In genomic region chr16:96210856-96211255, GRCm38 (mm10) we compare ENCODE assay signal across 27 mouse cellular contexts. TPM values are rescaled to one million over a fixed set of nuclear protein-coding genes. Genes with fewer than 3 reads are reported as not detected.
DNase-seq lines count a peak whose midpoint lies in the region; ATAC-seq and TF ChIP-seq lines count a peak whose summit lies in the region.
"Had no signal": no experiment of that assay in that cellular context is flagged by ENCODE, and none has a peak within 500 bp of the region (broad histone marks: within the 10 kb centered on the region; RNA-seq: fewer than 3 reads in every experiment).

No protein-coding gene starts in this region.

- H3K36me3 ChIP-seq in intestine, embryonic 14.5 days (ENCODE audit: control insufficient read depth, insufficient read depth, low read length), result no peaks in the 10 kb centered on the region
- H3K36me3 ChIP-seq in intestine, postnatal 0 days (ENCODE audit: control insufficient read depth, insufficient read depth), result no peaks in the 10 kb centered on the region
- H3K36me3 ChIP-seq in stomach, embryonic 16.5 days (ENCODE audit: control insufficient read depth, insufficient read depth, low read length), result no peaks in the 10 kb centered on the region
- H3K36me3 ChIP-seq: embryonic facial prominence, embryonic 13.5 days; forebrain, embryonic 15.5 days; G1E; limb, embryonic 15.5 days; midbrain, embryonic 15.5 days; neural tube, embryonic 15.5 days had no signal

- no peaks in the 10 kb centered on the region for H3K27me3 ChIP-seq in intestine, embryonic 14.5 days (replicated peaks; ENCODE audit: control insufficient read depth, insufficient read depth, low read length)
- H3K27me3 ChIP-seq in intestine, postnatal 0 days (replicated peaks; ENCODE audit: control insufficient read depth, insufficient read depth, low read length), result 0 out of 2 replicates have a peak, but pooled peaks cover 2% of the 10 kb centered on the region
- no peaks in the 10 kb centered on the region for H3K27me3 ChIP-seq in stomach, embryonic 16.5 days (ENCODE audit: control insufficient read depth, insufficient read depth, low read length)
- H3K27me3 ChIP-seq: embryonic facial prominence, embryonic 13.5 days; forebrain, embryonic 15.5 days; limb, embryonic 15.5 days; midbrain, embryonic 15.5 days; neural tube, embryonic 15.5 days had no signal

- no peaks in the 10 kb centered on the region for H3K9me3 ChIP-seq in intestine, embryonic 14.5 days (ENCODE audit: control insufficient read depth, low read length)
- H3K9me3 ChIP-seq in intestine, postnatal 0 days (ENCODE audit: control insufficient read depth), result no peaks in the 10 kb centered on the region
- no peaks in the 10 kb centered on the region for H3K9me3 ChIP-seq in stomach, embryonic 16.5 days (replicated peaks; ENCODE audit: control insufficient read depth, low read length)
- H3K9me3 ChIP-seq: forebrain, embryonic 15.5 days; G1E; limb, embryonic 15.5 days; midbrain, embryonic 15.5 days; neural tube, embryonic 15.5 days had no signal

- H3K4me1 ChIP-seq in intestine, embryonic 14.5 days (replicated peaks; ENCODE audit: control insufficient read depth, insufficient read depth, low read length), result peaks cover 10% of the 10 kb centered on the region
- no peaks in the 10 kb centered on the region for H3K4me1 ChIP-seq in intestine, postnatal 0 days (replicated peaks; ENCODE audit: control insufficient read depth, insufficient read depth, low read length)
- 0 out of 2 replicates have a peak, but pooled peaks cover 4% of the 10 kb centered on the region for H3K4me1 ChIP-seq in stomach, embryonic 16.5 days (ENCODE audit: control insufficient read depth, insufficient read depth, low read length)
- H3K4me1 ChIP-seq: embryonic facial prominence, embryonic 13.5 days; forebrain, embryonic 15.5 days; megakaryocyte, embryonic 14.5 days; midbrain, embryonic 15.5 days; neural tube, embryonic 15.5 days had no signal

- no peak overlapping the region for H3K4me2 ChIP-seq in intestine, embryonic 14.5 days (ENCODE audit: low read length)
- H3K4me2 ChIP-seq in intestine, postnatal 0 days (replicated peaks; ENCODE audit: low read depth), result no peak overlapping the region
- H3K4me2 ChIP-seq in stomach, embryonic 16.5 days (ENCODE audit: low read depth, low read length), result no peak overlapping the region
- H3K4me2 ChIP-seq: embryonic facial prominence, embryonic 13.5 days; forebrain, embryonic 15.5 days; hindbrain, embryonic 14.5 days; limb, embryonic 15.5 days; midbrain, embryonic 15.5 days; neural tube, embryonic 15.5 days had no signal

- no peak overlapping the region for H3K9ac ChIP-seq in intestine, embryonic 14.5 days (ENCODE audit: low read length)
- no peak overlapping the region for H3K9ac ChIP-seq in intestine, postnatal 0 days (ENCODE audit: low read depth, low read length)
- no peak overlapping the region for H3K9ac ChIP-seq in stomach, embryonic 16.5 days (ENCODE audit: low read length)
- H3K9ac ChIP-seq: embryonic facial prominence, embryonic 13.5 days; forebrain, embryonic 15.5 days; hindbrain, embryonic 14.5 days; limb, embryonic 15.5 days; midbrain, embryonic 15.5 days; neural tube, embryonic 15.5 days had no signal

- intact Hi-C loops in heart, postnatal 10 days (cut with DNase I), result no loop called here

- peak; percentile 66 for ATAC-seq in frontal cortex, adult (ENCODE audit: low TSS enrichment)
- no peak for ATAC-seq in intestine, embryonic 14.5 days (replicated peaks; ENCODE audit: low FRiP score, low TSS enrichment, low read depth)
- no peak for ATAC-seq in intestine, postnatal 0 days
- peak; percentile 18; the same call in 1 of the 2 replicates for ATAC-seq in stomach, embryonic 16.5 days (ENCODE audit: insufficient read depth, low FRiP score)
- no peak for ATAC-seq in megakaryocyte-erythroid progenitor cell, adult 5-6 weeks (replicated peaks; ENCODE audit: low FRiP score, low TSS enrichment, poor library complexity, severe bottlenecking)
- ATAC-seq: activated CD4-positive, CD25-positive, alpha-beta regulatory T cell, adult 4 months; CD4-positive, CD25-positive, alpha-beta regulatory T cell, adult 4 months; forebrain, embryonic 15.5 days; midbrain, embryonic 15.5 days had no signal

- no peak for DNase-seq in frontal cortex, postnatal 10 days (ENCODE audit: low spot score in 2 of 2)
- DNase-seq in intestine, embryonic 14.5 days (ENCODE audit: low spot score), result no peak
- DNase-seq in heart, postnatal 10 days, result peak; percentile 31 to 60
- no peak for DNase-seq in layer of hippocampus, adult 8-10 months (ENCODE audit: low spot score in 2 of 2)
- DNase-seq: adrenal gland, postnatal 10 days; cerebellum, postnatal 14 days; kidney, adult 11 months; kidney, postnatal 10 days; lung, postnatal 14 days; right cerebral cortex, postnatal 14 days; thymus, postnatal 36 days had no signal

- WGBS in intestine, embryonic 14.5 days, result 73% methylated on average over 7 of the region's 7 CpGs
- 78% methylated on average over 7 of the region's 7 CpGs for WGBS in intestine, postnatal 0 days
- WGBS in stomach, embryonic 16.5 days, result 76% methylated on average over 7 of the region's 7 CpGs

- no peak for TF ChIP-seq CTCF in intestine, postnatal 0 days (IDR thresholded peaks at IDR 0.05; ENCODE audit: low read depth)

- no peak overlapping the region for H3K4me3 ChIP-seq in intestine, embryonic 14.5 days (ENCODE audit: low read depth, low read length)
- H3K4me3 ChIP-seq in intestine, postnatal 0 days (ENCODE audit: low read depth, low read length), result no peak overlapping the region
- no peak overlapping the region for H3K4me3 ChIP-seq in stomach, embryonic 16.5 days (replicated peaks; ENCODE audit: low read length)
- H3K4me3 ChIP-seq: embryonic facial prominence, embryonic 13.5 days; forebrain, embryonic 15.5 days; limb, embryonic 15.5 days; midbrain, embryonic 15.5 days; neural tube, embryonic 15.5 days had no signal

- H3K27ac ChIP-seq in intestine, embryonic 14.5 days (ENCODE audit: low read depth), result peak overlapping the region; percentile 59
- no peak overlapping the region for H3K27ac ChIP-seq in intestine, postnatal 0 days (ENCODE audit: low read depth, low read length)
- peak overlapping the region; percentile 53 for H3K27ac ChIP-seq in stomach, embryonic 16.5 days (ENCODE audit: low read length)
- H3K27ac ChIP-seq: embryonic facial prominence, embryonic 13.5 days; forebrain, embryonic 15.5 days; hindbrain, embryonic 14.5 days; limb, embryonic 15.5 days; midbrain, embryonic 15.5 days; neural tube, embryonic 15.5 days had no signal

RNA-seq across cellular contexts. Expression of gene Sh3bgr, which starts 10.6 kb away (rescaled TPM):
- 29.7 and 30.9 TPM in 2 replicates for polyA plus RNA-seq in intestine, embryonic 14.5 days (2014; fragmentation: Nextera tagmentation; extraction: Ambion mirVana)
- 25.6 and 28.0 TPM in 2 replicates for polyA plus RNA-seq in intestine, postnatal 0 days (2015; fragmentation: Nextera tagmentation; extraction: Ambion mirVana)
- total RNA-seq in heart, postnatal 10 days (2021), result 100 to 1,000 TPM; 593 to 606 TPM
- polyA plus RNA-seq in stomach, embryonic 16.5 days (2015; fragmentation: Nextera tagmentation; extraction: Ambion mirVana), result 50.3 and 60.9 TPM in 2 replicates
- total RNA-seq in layer of hippocampus, adult 8-10 months (2022), result 1 to 10 TPM; 1.8 to 2.4 (median 2.2) TPM
- total RNA-seq in megakaryocyte-erythroid progenitor cell, adult 5-6 weeks (2014; fragmentation: Nextera tagmentation), result 2.6 TPM in 1 of 2 replicates, not detected in the other
- not detected in 2 replicates for total RNA-seq in megakaryocyte-erythroid progenitor cell, adult 5-6 weeks (2017)
- total RNA-seq: G1E; granulocyte monocyte progenitor cell, adult 5-6 weeks had no signal
- polyA plus RNA-seq: activated CD4-positive, CD25-positive, alpha-beta regulatory T cell, adult 4 months; CD4-positive, CD25-positive, alpha-beta regulatory T cell, adult 4 months; G1E had no signal

RNA-seq across cellular contexts. Expression of gene Lca5l, which starts 18.8 kb away (rescaled TPM):
- 1.1 and 1.2 TPM in 2 replicates for polyA plus RNA-seq in intestine, embryonic 14.5 days (2014; fragmentation: Nextera tagmentation; extraction: Ambion mirVana)
- 0.44 and 0.59 TPM in 2 replicates for polyA plus RNA-seq in intestine, postnatal 0 days (2015; fragmentation: Nextera tagmentation; extraction: Ambion mirVana)
- total RNA-seq in heart, postnatal 10 days (2021), result 1 to 10 TPM; 1.3 to 1.4 TPM
- 0.66 and 0.90 TPM in 2 replicates for polyA plus RNA-seq in stomach, embryonic 16.5 days (2015; fragmentation: Nextera tagmentation; extraction: Ambion mirVana)
- total RNA-seq in layer of hippocampus, adult 8-10 months (2022), result 1 to 10 TPM; 1.8 to 3.0 (median 2.5) TPM
- total RNA-seq in megakaryocyte-erythroid progenitor cell, adult 5-6 weeks (2014; fragmentation: Nextera tagmentation), result not detected in 2 replicates
- not detected in 2 replicates for total RNA-seq in megakaryocyte-erythroid progenitor cell, adult 5-6 weeks (2017)
- total RNA-seq: granulocyte monocyte progenitor cell, adult 5-6 weeks had no signal
- polyA plus RNA-seq: CD4-positive, CD25-positive, alpha-beta regulatory T cell, adult 4 months; G1E had no signal

RNA-seq across cellular contexts. Expression of gene B3galt5, which starts 24.7 kb away (rescaled TPM):
- polyA plus RNA-seq in intestine, embryonic 14.5 days (2014; fragmentation: Nextera tagmentation; extraction: Ambion mirVana), result 1.4 and 1.7 TPM in 2 replicates
- 0.41 and 0.46 TPM in 2 replicates for polyA plus RNA-seq in intestine, postnatal 0 days (2015; fragmentation: Nextera tagmentation; extraction: Ambion mirVana)
- not detected for total RNA-seq in heart, postnatal 10 days (2021)
- 0.49 and 0.61 TPM in 2 replicates for polyA plus RNA-seq in stomach, embryonic 16.5 days (2015; fragmentation: Nextera tagmentation; extraction: Ambion mirVana)
- total RNA-seq in layer of hippocampus, adult 8-10 months (2022), result 10 to 100 TPM; 55.0 to 58.0 (median 56.9) TPM
- total RNA-seq in megakaryocyte-erythroid progenitor cell, adult 5-6 weeks (2014; fragmentation: Nextera tagmentation), result not detected in 2 replicates
- 0.28 TPM in 1 of 2 replicates, not detected in the other for total RNA-seq in megakaryocyte-erythroid progenitor cell, adult 5-6 weeks (2017)
- total RNA-seq: gastrocnemius, adult 18-20 months had no signal
- polyA plus RNA-seq: G1E had no signal

Comparison
In these comparisons a context has a peak if more than half of its experiments do, and no peak if none do; other contexts are left out.
1. ATAC-seq: peak in frontal cortex, adult (single experiment) and stomach, embryonic 16.5 days (single experiment); none in intestine, embryonic 14.5 days (single experiment), intestine, postnatal 0 days (single experiment) and megakaryocyte-erythroid progenitor cell, adult 5-6 weeks (single experiment).
2. DNase-seq: peak in heart, postnatal 10 days (2 of 2); none in frontal cortex, postnatal 10 days (0 of 2), intestine, embryonic 14.5 days (single experiment) and layer of hippocampus, adult 8-10 months (0 of 2).
3. RNA of gene Sh3bgr, which starts 10.6 kb away (total RNA-seq): 593 to 606 TPM in heart, postnatal 10 days; 2.6 TPM in megakaryocyte-erythroid progenitor cell, adult 5-6 weeks and 1.8 to 2.4 TPM in layer of hippocampus, adult 8-10 months; every median in the first group is over 100 times any median in the second.
4. RNA of gene B3galt5, which starts 24.7 kb away (total RNA-seq): 55.0 to 58.0 TPM in layer of hippocampus, adult 8-10 months; 0.28 TPM in megakaryocyte-erythroid progenitor cell, adult 5-6 weeks and not detected in heart, postnatal 10 days; every median in the first group is over 10 times any median in the second.